11 mouse cellular contexts compared by ENCODE assay signal in the genomic region with DNA sequence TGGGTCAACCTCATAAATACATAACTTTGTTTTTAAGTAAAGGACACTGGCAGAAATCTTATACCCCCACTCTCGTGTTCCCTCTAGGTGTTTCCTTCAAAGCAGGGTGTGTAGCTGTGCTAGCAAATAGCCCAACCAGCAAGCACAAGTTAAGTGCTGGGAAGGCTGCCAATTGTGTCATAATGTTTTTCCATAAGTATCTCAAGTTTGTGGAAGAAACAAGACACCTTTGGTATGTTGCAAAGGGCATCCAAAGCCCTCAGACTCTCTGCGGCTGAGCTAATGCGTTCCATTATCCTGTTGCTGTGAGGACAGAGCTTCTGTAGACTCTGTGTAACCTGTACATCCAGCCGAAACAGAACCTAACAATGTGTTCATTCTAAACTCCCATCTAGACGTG.
DNase-seq lines count a peak whose midpoint lies in the region; ATAC-seq and TF ChIP-seq lines count a peak whose summit lies in the region.
"Had no signal": no experiment of that assay in that cellular context is flagged by ENCODE, and none has a peak within 500 bp of the region (broad histone marks: within the 10 kb centered on the region; RNA-seq: fewer than 3 reads in every experiment).

No protein-coding gene starts in this region.

- intact Hi-C loops in heart, postnatal 36 days (cut with DNase I): no loop called here

- DNase-seq in heart, adult 18-20 months: peak; percentile 34 to 36
- no peak for DNase-seq in heart, adult 11 months
- peak; percentile 28 for DNase-seq in brain, embryonic 14.5 days (ENCODE audit: low read depth)
- DNase-seq in heart, postnatal 36 days: peak; percentile 6 to 10
- peak; percentile 83 for DNase-seq in lung, embryonic 14.5 days
- no peak for DNase-seq in thymus, postnatal 14 days
- no peak for DNase-seq in forebrain, embryonic 10.5 days (ENCODE audit: extremely low spot score, low spot score)
- no peak for DNase-seq in spleen, postnatal 36 days (ENCODE audit: low spot score in 2 of 2)
- DNase-seq: cerebellum, adult 9-11 months had no signal

- H3K9ac ChIP-seq in lung, embryonic 14.5 days: no peak overlapping the region
- H3K9ac ChIP-seq: liver, embryonic 15.5 days; neural tube, embryonic 15.5 days had no signal

- H3K4me2 ChIP-seq in lung, embryonic 14.5 days: no peak overlapping the region
- H3K4me2 ChIP-seq: liver, embryonic 15.5 days; neural tube, embryonic 15.5 days had no signal

- TF ChIP-seq POLR2A in brain, embryonic 14.5 days (IDR thresholded peaks at IDR 0.05; ENCODE audit: borderline replicate concordance, extremely low read depth, insufficient read depth, insufficient read length, poor library complexity, severe bottlenecking): no peak

- 0 out of 2 replicates have a peak, but pooled peaks cover 3% of the 10 kb centered on the region for H3K36me3 ChIP-seq in lung, embryonic 14.5 days (ENCODE audit: insufficient read depth)
- H3K36me3 ChIP-seq in forebrain, embryonic 10.5 days (replicated peaks): no peaks in the 10 kb centered on the region
- H3K36me3 ChIP-seq: liver, embryonic 15.5 days; neural tube, embryonic 15.5 days had no signal

- H3K4me1 ChIP-seq in lung, embryonic 14.5 days (ENCODE audit: insufficient read depth): no peaks in the 10 kb centered on the region
- H3K4me1 ChIP-seq in forebrain, embryonic 10.5 days: no peaks in the 10 kb centered on the region
- H3K4me1 ChIP-seq: liver, embryonic 15.5 days; neural tube, embryonic 15.5 days had no signal

- no peaks in the 10 kb centered on the region for H3K9me3 ChIP-seq in lung, embryonic 14.5 days (ENCODE audit: low read depth, low read length)
- no peaks in the 10 kb centered on the region for H3K9me3 ChIP-seq in forebrain, embryonic 10.5 days
- H3K9me3 ChIP-seq: liver, embryonic 15.5 days; neural tube, embryonic 15.5 days had no signal

- no peak for TF ChIP-seq CTCF in brain, embryonic 14.5 days (IDR thresholded peaks at IDR 0.05; ENCODE audit: borderline replicate concordance, extremely low read depth, insufficient read depth, insufficient read length)
- TF ChIP-seq CTCF in lung, embryonic 14.5 days (IDR thresholded peaks at IDR 0.05; ENCODE audit: low read depth): no peak

- H3K4me3 ChIP-seq in lung, embryonic 14.5 days (ENCODE audit: low read depth, low read length): no peak overlapping the region
- H3K4me3 ChIP-seq in forebrain, embryonic 10.5 days: no peak overlapping the region
- H3K4me3 ChIP-seq: liver, embryonic 15.5 days; neural tube, embryonic 15.5 days had no signal

- ATAC-seq in lung, embryonic 14.5 days (ENCODE audit: insufficient read depth): peak; percentile 75

- 55% methylated on average over 5 of the region's 5 CpGs for WGBS in lung, embryonic 14.5 days
- WGBS in forebrain, embryonic 10.5 days: 85% methylated on average over 5 of the region's 5 CpGs

- no peaks in the 10 kb centered on the region for H3K27me3 ChIP-seq in lung, embryonic 14.5 days (ENCODE audit: insufficient read depth, low read length)
- no peaks in the 10 kb centered on the region for H3K27me3 ChIP-seq in forebrain, embryonic 10.5 days (ENCODE audit: poor library complexity, severe bottlenecking)
- H3K27me3 ChIP-seq: liver, embryonic 15.5 days; neural tube, embryonic 15.5 days had no signal

- H3K27ac ChIP-seq in lung, embryonic 14.5 days (ENCODE audit: low read depth): no peak overlapping the region
- no peak overlapping the region for H3K27ac ChIP-seq in forebrain, embryonic 10.5 days
- H3K27ac ChIP-seq: liver, embryonic 15.5 days; neural tube, embryonic 15.5 days had no signal

Comparison
In these comparisons a context has a peak if more than half of its experiments do, and no peak if none do; other contexts are left out.
1. DNase-seq: peak in heart, adult 18-20 months (2 of 2), brain, embryonic 14.5 days (single experiment), heart, postnatal 36 days (2 of 2) and lung, embryonic 14.5 days (single experiment); none in heart, adult 11 months (single experiment), thymus, postnatal 14 days (single experiment), forebrain, embryonic 10.5 days (single experiment) and spleen, postnatal 36 days (0 of 2).